Mouse (Mus musculus): ENCODE results near the gene Trappc6a.
A peak's percentile ranks its signal among the peaks of the same experiment; 100 is the strongest.
"Not testable (repeated sequence)": the region's sequence is repeated elsewhere in the genome, so short reads cannot be mapped to it uniquely, and the experiment has no call there.

Trappc6a gene

DNA sequence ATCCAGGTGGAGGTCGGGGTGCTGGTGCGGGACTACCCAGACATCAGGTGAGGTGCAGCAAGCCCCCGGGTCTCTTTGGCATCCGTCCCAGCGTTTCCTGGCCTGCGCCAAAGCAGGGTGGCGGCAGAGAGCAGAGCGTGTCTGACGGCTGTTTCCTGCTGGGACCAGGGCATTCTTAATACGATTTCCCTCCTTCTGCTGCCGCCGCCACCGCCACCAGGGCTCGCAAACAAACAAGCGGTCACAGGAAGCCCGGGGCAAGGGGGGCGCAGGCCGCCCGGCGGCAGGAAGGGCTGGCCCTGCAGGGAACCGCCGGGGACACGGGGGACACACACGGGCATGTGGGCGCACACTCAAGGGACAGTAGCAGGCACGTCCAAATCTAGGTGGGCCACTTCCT, 16.5 kb upstream of the Trappc6a start:
- peak; percentile 87 for DNase-seq

GRCm38 (mm10) chr7:19494751-19495474, 13.3 kb upstream of the Trappc6a start:
- no peak for DNase-seq

DNA sequence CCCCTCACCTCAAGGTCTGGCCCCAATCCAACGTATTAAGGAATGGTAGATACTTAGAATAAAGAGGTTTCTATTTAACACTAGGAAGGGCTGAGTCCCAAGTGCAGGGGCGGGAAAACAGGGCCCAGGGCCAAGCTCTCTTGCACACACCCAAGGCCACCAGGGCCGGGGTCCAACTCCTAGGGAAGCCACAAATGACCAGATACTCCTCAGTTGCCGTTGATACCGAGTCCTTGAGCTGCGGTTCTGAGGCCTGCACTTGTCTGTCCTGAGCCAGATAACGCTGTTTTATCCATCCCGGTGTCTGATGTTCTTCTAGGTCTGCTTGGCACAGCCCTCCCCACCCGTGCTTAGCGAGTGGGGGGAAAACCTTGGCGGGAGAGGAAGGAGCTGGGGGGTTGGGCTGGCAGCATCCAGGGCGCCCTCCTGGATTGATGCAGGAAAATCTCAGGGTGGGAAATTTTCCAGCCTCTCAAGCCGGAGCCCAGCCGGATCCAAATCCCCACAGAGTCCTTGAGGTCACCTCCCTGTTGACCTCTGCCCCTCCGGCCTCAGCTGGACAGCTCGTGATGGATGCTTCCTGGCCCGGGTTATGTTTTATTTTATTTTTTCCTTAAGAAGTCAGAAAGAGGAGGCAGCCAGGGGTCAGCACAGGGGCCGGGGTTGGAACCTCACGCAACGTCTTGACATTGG, 12.5 kb upstream of the Trappc6a start:
- DNase-seq, result no peak

DNA sequence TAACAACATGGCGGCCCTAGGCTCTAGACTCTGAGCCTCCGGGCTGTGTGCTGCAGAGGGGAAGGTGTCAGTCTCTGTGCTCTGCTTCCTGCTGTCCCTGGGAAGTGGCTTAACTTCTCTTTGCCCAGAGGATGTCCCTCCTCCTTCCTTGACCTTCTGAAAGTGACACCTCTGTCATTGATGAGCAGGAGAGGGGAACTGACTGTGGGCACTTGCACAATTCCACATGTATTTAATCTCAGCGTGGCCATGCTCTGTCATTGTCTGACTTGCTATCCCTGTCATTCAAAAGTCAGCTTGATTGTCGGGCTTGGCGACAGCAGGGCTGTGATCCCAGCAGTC, 12.0 kb upstream of the Trappc6a start:
- no peak for DNase-seq

GRCm38 (mm10) chr7:19498326-19498725, 9.9 kb upstream of the Trappc6a start:
- no peak for DNase-seq

DNA sequence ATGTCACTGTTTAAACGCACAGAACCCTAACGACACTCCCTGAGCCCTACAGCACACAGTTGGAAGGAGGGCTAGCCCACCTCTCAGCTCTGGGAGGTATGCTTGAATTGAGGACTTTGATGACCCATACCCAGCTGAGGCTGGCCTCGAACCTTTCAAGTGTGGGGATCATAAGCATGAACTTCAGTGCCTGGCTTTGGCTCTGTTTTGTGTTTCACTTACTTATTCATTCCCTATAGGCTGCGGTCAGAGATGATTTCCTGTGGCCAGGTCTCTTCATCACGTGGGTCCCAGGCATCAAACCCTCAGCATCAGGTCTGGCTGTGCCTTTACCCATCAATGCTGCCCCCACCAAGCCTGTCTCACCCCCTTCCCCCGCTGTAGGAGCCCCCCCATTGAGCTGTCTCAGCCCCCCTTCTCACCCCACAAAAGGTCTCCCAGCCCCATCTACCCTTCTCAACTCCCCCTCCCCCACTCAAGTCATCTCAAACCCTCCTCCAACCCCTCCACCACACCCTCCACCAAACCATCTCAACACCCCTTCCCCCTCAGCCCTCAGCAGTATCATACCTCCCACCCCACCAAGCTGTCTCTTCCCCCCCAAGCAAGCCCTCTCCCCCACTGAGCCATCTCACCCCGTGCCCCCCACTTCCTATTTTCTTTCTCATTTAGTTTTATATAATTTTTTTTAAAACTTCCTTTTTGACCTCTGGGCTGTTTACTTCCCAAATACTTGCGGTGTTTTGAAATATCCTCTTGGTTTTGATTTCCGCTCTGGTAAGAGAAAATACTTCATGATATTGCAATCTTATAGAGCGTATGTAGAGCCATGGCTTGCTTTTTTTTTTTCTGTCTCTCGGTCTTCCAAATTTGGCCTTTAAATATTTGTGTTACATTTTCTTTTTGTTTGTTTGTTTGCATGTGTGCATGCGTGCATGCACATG, 7.5 kb upstream of the Trappc6a start:
- DNase-seq, result no peak

GRCm38 (mm10) chr7:19501658-19502057, 6.5 kb upstream of the Trappc6a start:
- DNase-seq, result no peak

DNA sequence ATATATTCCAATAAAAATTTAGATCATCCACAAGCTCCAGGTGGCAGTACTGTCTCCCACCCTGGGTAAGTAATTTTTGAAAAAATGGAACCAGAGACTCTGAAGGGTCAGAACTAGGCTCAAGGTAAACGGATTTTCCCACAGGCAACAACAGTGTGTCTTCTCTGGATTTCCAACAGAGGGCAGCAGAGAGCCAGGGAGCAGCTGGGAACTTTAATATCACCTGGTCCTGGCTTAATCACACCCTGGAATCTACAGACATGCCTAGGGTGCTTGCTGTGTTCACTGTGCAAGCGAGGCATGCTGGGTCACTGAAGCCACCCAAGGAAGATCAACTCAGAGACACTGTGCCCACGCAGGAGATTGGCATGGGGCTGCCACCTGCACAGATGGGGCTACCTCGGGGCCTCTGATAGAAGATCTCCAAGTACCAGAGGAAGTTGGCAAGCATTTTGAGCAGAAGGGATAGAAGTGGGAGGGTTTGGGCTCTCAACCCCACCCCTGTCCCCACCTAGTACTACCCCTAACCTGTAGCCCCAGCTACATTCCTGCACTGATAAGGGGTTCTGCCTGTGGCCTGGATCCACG, 4.6 kb upstream of the Trappc6a start:
- DNase-seq, result peak; percentile 74

DNA sequence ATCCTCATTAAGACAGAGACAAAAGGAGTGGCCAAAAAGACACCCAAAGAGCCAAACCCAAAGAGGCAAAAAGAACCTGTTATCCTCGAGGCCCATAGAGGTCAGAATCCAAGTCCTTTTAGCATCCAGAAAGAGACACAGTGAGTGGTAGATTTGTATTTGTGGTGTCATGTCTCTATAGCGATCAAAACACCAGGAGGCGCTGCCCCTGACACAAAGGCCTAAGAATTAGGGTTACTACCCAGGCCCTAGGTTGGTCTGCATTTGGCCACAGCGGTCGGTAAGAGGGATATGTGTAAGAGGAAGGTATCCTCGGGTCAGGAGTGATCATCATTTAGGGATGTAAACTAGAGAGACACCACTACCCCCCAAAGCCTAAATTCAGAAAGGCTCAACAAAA, 1.9 kb upstream of the Trappc6a start:
- no peak for DNase-seq

DNA sequence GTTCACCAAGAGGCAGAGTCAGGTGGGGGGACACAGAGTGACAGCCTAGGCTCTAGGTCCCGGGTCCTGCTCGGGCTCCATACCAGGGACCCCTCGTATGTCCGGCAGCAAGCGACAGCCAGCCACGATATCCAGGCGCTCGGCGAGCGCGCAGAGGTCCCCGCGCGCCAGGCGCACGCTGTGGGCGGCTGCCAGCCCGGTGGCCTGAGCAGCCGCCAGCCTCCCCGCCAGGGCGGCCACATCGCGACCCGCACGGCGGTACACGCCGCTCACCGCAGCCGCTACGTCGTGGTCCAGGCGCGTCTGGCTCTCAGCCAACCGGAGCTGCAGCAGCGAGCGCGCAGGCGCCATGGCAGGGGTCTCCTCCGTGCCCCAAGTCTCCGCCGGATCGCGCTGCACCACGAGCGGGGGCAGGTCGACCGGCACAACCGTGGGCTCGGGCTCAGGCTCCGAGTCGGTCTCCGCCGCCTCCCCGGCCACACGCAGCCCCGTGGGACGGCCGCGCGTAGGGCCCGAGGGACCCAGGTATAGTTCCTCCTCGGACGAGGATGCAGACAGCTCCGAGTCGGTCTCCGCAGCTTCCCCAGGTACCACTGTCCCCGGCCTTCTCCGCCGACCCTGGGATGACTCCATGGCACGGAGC, 1.1 kb upstream of the Trappc6a start:
- DNase-seq, result peak; percentile 58

DNA sequence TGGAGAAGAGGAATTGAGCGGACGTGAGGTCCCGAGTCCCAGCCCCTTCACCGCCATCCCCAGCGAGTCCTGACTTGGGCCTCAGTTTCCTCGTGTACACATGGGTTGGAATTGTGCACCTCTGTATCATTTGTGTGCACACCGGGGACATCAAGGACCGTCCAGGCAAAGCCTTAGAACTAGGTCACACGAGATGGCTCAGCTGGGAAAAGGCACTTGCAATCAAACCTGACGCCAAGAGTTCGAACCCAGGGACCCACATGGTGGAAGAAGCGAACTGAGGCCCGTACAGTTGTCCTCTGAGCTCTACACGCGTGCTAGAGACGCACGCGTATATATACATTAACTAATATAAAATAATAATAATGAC, 598 bp upstream of the Trappc6a start:
- no peak for DNase-seq

GRCm38 (mm10) chr7:19508924-19509568, 851 bp downstream of the Trappc6a start:
- no peak for DNase-seq

DNA sequence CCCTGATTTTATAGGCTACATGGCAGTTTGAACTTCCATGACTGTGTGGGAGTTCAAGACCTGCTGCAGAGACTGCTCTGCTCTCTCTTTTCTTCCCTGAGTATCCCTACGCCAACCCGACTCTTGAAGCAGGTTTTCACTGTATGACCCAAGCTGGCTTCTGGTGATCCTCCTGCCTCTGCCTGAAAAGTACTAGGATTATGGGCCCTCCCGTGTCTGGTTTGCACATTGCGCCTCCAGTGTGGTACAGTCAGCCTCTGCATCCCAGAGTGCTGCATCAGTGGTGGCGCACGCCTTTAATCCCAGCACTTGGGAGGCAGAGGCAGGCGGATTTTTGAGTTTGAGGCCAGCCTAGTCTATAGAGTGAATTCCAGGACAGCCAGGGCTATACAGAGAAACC, 1.6 kb downstream of the Trappc6a start:
- no peak for DNase-seq

GRCm38 (mm10) chr7:19511934-19512333, 3.7 kb downstream of the Trappc6a start:
- not testable (repeated sequence) for DNase-seq

DNA sequence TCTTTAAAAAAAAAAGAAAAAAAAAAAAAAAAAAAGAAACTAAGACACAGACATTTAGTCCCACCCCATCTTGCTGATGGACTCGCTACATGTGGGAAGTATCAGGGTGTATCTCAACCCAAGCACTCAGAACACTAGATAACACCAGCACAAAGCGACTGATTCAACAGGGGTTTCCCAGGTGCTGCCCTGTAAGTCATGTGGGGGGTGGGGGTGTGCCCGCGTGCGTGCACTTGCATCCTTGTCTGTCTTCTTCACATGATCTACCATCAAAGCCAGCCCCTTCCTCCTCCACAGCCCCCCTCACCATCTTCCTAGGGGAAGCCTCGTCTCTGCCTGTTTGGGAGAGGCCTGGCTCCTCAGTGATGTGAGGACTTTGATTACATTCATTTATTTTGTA, 4.2 kb downstream of the Trappc6a start:
- no peak for DNase-seq

DNA sequence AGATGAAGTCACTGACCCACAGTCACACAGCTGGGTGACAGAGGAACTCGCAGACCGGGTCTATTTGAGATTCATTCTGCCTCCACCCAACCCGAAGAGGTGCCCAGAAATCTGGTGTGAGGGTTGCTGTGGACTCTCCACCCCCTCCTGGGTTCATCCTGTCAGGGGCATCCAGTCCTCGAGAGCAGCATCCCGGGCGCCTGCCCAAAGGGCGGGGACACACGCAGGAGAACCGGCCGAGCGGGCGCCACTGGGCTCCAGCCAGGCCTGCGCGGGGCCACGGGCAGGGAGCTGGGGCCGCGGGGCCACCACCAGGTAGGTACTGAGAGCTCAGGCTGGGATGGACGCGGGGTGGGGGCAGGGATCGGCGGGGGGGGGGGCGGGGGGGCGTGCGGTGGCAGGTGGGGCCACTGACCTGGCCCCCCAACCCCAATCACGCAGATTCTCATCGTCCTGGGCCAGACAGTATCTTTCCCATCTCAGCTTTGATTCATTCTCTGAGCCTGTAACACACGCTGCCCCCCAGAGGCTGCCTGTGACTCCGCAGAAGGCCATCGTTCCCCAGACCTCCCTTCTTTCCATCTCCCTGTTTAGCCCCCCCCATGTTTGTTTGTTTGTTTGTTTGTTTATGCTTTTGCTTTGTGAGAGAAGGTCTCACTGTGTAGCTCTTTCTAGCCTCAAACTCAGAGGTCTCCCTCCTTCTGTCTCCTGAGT, 9.6 kb downstream of the Trappc6a start, which contains the start of gene Nkpd1:
Nkpd1 (plus strand) TSS at position 187 of the 714 bp plus-strand sequence.
- DNase-seq, result peak; percentile 52

DNA sequence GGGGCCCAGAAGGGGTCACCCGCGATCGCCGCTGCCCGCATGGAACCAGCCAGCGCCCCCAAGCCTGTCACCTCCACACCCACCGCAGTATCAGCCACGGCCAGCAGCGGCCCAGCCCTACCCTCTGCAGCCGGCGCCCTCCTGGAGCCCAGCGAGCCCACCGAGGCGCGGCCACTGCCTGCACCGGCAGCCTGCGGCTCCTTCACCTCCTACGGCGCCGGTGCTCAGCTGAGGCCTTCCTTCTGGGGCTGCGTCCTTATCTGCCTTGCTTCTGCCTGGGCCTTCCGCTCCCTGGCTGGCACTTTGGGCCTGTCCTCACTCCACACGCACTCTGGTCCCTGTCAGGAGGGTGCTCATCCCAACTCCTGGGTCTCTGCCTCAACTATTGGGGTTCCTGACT, 11.8 kb downstream of the Trappc6a start:
- DNase-seq, result no peak

DNA sequence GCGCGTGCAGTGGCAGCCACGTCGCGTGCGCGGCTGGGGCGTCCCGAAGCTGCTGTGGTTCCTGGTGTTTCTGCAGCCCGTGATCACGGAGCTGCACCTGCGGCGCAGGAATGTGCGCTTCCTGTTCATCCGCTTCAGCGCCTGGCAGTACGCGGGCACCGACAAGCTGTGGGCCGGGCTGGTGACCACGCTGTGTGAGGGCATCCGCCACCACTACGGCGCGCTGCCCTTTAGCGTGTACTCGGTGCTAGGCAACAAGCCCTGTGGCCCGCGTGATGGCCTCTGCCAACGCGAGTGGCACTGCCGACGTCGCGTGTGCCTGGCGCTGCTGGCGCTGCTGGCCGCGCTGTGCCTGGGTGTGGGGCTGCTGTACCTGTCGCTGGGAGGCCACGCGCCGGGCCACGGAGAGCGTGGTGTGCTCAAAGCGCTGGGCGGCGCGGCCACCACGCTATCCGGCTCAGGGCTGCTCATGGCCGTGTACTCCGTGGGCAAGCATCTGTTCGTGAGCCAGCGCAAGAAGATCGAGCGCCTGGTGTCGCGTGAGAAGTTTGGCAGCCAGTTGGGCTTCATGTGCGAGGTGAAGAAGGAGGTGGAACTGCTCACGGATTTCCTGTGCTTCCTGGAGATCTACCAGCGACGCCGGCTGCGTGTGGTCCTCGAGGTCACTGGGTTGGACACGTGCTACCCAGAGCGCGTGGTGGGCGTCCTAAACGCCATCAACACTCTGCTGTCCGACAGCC, 15.0 kb downstream of the Trappc6a start:
- DNase-seq, result no peak

GRCm38 (mm10) chr7:19523757-19524419, 15.7 kb downstream of the Trappc6a start:
- peak; percentile 77 for DNase-seq

Measured in lung, postnatal 10 days (tissue).